Mouse (Mus musculus): ENCODE results near the gene Zxdb. TPM values are rescaled to one million over a fixed set of nuclear protein-coding genes. Genes with fewer than 3 reads are reported as not detected.
"Not testable (repeated sequence)": the region's sequence is repeated elsewhere in the genome, so short reads cannot be mapped to it uniquely, and the experiment has no call there.

Gene Zxdb
- polyA plus RNA-seq (2015; fragmentation: Nextera tagmentation; extraction: Ambion mirVana): 1.6 and 2.1 TPM in 2 replicates

DNA sequence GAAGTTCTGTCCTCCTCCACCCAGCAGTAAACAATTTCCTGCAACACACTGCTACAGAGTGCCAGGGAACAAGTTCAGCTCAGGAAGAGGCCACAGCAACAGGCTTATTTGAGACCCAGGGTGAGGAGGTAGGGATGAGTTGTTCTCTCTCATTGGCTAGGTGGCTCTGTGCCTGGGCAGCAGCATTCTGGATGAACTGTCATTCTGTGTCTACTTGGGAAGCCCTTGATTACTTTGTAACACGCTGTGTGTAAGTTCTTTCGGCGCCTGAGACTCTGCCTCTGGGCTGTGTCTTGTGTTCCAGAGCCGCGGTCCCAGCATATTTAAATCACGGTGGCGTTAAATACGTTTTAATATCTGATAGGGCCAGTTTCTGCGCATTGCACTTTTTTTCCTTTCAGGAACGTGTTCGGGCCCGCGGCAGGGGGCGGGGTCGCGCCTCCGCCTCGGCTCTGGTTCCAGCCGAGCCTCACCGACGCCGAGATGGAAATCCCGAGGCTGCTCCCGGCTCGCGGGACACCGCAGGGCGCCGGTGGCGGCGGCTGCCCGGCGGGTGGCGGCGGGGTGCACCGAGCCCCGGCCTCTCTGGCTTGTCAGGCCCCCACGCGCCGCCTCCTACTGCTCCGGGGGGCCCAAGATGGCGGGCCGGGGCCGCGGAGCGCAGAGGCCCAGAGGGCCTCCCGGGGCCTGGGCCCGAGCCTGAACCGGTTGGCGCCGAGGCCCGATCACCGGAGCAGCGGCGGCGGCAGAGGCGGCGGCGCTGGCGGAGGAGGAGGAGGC is at the start of gene Zxdb:
Zxdb (plus strand) TSS at position 378 of the 780 bp plus-strand sequence.
- peak; percentile 85 for ATAC-seq (replicated peaks)

DNA sequence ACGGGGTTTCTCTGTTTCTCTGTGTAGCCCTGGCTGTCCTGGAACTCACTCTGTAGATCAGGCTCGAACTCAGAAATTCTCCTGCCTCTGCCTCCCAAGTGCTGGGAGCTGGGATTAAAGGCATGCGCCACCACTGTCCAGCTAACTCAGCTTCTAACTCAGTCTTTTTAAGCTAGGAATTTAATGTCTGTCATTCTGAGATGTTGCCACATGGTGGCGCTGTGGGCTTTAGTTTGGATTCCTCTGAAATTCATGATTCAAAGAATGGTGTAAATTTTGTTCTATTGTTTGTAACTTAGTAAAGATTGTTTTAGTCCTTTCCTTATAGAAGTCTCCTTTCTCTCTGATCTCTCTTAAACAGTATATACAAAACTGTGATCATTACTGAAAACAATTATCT is 49.4 kb upstream of the Zxdb start:
- Histone ChIP-seq H3K4me3 (no peak overlapping the region), H3K9ac (replicated peaks) (no peak overlapping the region), H3K27me3 (no peaks in the 10 kb centered on the region), H3K4me1 (no peaks in the 10 kb centered on the region), H3K4me2 (replicated peaks) (no peak overlapping the region), H3K27ac (replicated peaks) (no peak overlapping the region), H3K9me3 (no peaks in the 10 kb centered on the region), H3K36me3 (no peaks in the 10 kb centered on the region)
- no peak for ATAC-seq (replicated peaks)
- WGBS: 46% methylated on average over 4 of the region's 4 CpGs

More for the DNA sequence above, at the start of gene Zxdb:
- WGBS: no CpG with 5 or more reads among the region's 60 CpGs
- H3K4me2 ChIP-seq (replicated peaks); H3K36me3 ChIP-seq; H3K4me1 ChIP-seq; H3K27me3 ChIP-seq; H3K9ac ChIP-seq (replicated peaks); H3K9me3 ChIP-seq; H3K27ac ChIP-seq (replicated peaks): not testable (repeated sequence)
- peak within 1 kb of the TSS; percentile 30 for H3K4me3 ChIP-seq

DNA sequence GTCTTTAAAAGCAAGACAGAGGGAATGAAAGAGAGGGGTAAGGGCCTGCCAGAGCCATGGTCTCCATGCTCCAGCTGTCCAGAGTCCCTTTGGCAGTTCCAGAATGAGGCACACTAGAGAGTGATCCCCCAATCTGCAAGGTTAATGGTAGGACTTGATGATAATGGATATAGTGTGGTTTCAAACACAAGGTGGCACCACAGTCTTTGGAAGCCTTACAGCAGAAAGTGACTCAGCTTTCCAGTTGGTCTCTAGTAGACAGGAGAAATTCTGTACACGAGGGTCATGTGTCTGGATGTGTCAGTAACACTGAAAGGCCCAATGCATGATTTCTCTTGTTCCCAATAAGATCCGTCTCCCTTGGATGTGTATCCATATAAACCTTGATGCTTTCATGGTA is 42.8 kb upstream of the Zxdb start:
- not testable (repeated sequence) for H3K27me3 ChIP-seq; H3K4me2 ChIP-seq (replicated peaks); ATAC-seq (replicated peaks); H3K4me1 ChIP-seq; H3K9me3 ChIP-seq; H3K27ac ChIP-seq (replicated peaks); H3K9ac ChIP-seq (replicated peaks); H3K36me3 ChIP-seq; H3K4me3 ChIP-seq
- no CpG with 5 or more reads among the region's 2 CpGs for WGBS

DNA sequence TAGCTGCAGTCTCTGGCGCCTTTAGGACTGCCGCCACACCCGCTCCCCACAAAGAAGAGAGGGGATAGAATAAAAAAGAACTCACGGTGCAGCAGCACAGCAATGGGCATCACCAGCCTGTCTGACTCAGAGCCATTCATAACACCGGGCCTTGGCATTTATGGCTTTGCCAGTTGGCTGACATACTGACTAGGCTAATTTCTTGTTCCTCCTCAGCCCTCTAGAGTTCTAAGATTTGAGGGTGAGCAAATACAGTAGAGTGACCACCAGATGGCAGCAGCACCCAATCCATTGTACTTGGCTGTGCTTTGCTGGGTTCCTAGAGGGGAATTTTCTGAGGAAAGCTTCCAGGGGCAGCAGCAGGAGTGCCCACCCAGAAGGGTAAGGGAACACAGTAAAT is 34.8 kb upstream of the Zxdb start:
- not testable (repeated sequence) for H3K36me3 ChIP-seq; H3K4me1 ChIP-seq; H3K9ac ChIP-seq (replicated peaks); H3K4me3 ChIP-seq; H3K4me2 ChIP-seq (replicated peaks); H3K27ac ChIP-seq (replicated peaks); H3K9me3 ChIP-seq; H3K27me3 ChIP-seq
- peak; percentile 94 for ATAC-seq (replicated peaks)
- WGBS: 82% methylated on average over 5 of the region's 5 CpGs

DNA sequence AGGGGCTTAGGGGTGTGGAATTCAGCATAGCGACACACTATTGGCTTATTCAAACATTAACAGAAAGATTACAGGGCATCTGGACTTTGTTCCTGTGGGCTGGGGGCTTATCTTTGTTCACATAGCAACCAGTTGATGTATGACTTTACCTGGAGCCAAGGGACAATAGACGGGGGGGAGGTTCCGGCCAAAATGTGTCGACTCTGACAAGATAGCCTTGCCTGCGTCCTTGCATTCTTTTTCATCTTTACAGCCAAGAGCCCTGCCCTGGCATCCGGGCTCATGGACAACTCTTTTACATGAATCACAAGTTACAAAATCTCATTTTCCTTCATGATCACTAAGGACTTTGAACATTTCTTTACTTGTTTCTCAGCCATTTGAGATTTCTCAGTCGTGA is 17.7 kb upstream of the Zxdb start:
- H3K9me3 ChIP-seq; H3K36me3 ChIP-seq; H3K4me3 ChIP-seq; H3K4me1 ChIP-seq; H3K27me3 ChIP-seq; H3K27ac ChIP-seq (replicated peaks); ATAC-seq (replicated peaks); H3K9ac ChIP-seq (replicated peaks); H3K4me2 ChIP-seq (replicated peaks): not testable (repeated sequence)
- 93% methylated on average over 7 of the region's 7 CpGs for WGBS

DNA sequence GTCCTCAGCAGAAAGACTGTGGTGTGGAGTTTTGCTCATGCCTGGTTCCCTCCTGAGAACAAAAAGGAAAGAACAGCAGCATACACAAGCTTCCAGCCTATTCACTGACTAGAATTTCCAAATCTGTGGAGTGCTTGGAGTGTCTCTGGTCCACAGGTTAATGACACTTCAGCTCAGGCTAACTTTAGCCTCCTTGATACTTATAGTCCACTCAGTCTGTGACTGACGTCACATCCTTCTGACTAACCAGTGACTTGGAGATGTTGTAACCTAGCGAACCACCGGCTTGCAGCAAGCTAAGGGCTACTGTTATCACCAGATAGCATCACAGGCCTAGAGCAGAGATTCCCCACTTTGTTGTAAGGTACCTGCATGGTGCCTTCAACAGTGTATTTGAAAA is 14.6 kb upstream of the Zxdb start:
- H3K9ac ChIP-seq (replicated peaks); H3K27ac ChIP-seq (replicated peaks); ATAC-seq (replicated peaks); H3K36me3 ChIP-seq; H3K9me3 ChIP-seq; H3K4me3 ChIP-seq; H3K27me3 ChIP-seq; H3K4me1 ChIP-seq; H3K4me2 ChIP-seq (replicated peaks): not testable (repeated sequence)
- no CpG with 5 or more reads among the region's 3 CpGs for WGBS

DNA sequence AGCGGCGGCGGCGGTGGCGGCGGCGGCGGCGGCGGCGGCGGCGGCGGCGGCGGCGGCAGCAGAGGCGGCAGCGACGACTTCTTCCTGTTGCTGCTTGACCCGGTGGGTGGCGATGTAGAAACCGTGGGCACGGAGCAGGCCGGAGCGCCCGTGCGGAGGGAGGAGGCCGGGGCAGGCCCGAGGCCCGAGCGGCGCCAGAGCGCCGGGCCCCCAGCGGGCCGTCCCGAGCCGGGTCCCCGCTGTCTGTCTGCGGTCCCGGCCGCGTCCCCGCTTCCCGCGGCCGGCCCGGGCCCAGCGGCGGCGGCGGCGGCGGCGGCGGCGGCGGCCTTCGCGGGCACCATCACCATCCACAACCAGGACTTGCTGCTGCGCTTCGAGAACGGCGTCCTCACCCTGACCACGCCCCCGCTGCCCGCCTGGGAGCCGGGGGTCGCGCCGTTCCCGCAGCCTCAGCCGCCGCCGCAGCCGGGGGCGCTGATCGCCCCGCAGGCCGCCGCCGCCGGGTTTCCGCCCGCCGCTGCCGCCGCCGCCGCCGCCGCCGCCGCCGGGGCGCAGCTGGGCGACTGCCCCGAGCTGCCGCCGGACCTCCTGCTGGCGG is 702 bp downstream of the Zxdb start:
- not testable (repeated sequence) for H3K36me3 ChIP-seq; H3K27me3 ChIP-seq; H3K4me2 ChIP-seq (replicated peaks); H3K9me3 ChIP-seq; H3K4me1 ChIP-seq; H3K9ac ChIP-seq (replicated peaks); H3K27ac ChIP-seq (replicated peaks)
- peak overlapping the region; percentile 30 for H3K4me3 ChIP-seq
- peak; percentile 75 for ATAC-seq (replicated peaks)
- WGBS: 24% methylated on average over 28 of the region's 102 CpGs

DNA sequence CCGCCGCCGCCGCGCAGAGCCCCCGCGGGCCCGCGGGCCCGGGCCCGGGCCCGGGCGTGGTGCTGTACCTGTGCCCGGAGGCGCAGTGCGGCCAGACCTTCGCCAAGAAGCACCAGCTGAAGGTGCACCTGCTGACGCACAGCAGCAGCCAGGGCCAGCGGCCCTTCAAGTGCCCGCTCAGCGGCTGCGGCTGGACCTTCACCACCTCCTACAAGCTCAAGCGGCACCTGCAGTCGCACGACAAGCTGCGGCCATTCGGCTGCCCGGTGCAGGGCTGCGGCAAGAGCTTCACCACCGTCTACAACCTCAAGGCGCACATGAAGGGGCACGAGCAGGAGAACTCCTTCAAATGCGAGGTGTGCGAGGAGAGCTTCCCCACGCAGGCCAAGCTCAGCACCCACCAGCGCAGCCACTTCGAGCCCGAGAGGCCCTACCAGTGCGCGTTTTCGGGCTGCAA is 1.3 kb downstream of the Zxdb start:
- H3K27ac ChIP-seq (replicated peaks); H3K4me2 ChIP-seq (replicated peaks); H3K9me3 ChIP-seq; H3K9ac ChIP-seq (replicated peaks); H3K27me3 ChIP-seq; H3K4me1 ChIP-seq; H3K36me3 ChIP-seq: not testable (repeated sequence)
- WGBS: no CpG with 5 or more reads among the region's 41 CpGs
- ATAC-seq (replicated peaks): peak; percentile 41
- 0 out of 2 replicates have a peak overlapping the region, but pooled peaks have one; percentile 30 for H3K4me3 ChIP-seq

DNA sequence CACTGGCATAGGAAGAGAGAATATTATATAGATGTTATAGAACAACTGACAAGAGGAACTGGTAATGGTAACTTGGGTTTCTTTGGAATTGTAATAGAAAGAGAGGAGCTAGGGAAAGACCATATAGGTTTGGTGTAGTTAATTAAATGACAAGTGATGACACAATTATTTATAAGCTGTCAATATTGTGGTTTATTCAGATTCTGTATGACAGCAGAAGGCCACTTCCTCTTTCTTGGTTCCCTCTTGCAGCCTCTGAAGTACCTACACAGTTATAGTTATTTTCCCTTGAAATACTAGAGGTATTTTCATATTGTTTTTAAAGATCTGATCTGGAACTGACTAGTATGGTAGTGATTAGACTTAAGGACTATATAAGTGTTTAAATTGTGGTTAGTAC is 7.2 kb downstream of the Zxdb start:
- H3K4me1 ChIP-seq: no peaks in the 10 kb centered on the region
- no peaks in the 10 kb centered on the region for H3K27me3 ChIP-seq
- H3K9ac ChIP-seq (replicated peaks): no peak overlapping the region
- no peaks in the 10 kb centered on the region for H3K36me3 ChIP-seq
- H3K4me2 ChIP-seq (replicated peaks): no peak overlapping the region
- no peak overlapping the region for H3K4me3 ChIP-seq
- H3K9me3 ChIP-seq: no peaks in the 10 kb centered on the region
- ATAC-seq (replicated peaks): no peak
- no peak overlapping the region for H3K27ac ChIP-seq (replicated peaks)

DNA sequence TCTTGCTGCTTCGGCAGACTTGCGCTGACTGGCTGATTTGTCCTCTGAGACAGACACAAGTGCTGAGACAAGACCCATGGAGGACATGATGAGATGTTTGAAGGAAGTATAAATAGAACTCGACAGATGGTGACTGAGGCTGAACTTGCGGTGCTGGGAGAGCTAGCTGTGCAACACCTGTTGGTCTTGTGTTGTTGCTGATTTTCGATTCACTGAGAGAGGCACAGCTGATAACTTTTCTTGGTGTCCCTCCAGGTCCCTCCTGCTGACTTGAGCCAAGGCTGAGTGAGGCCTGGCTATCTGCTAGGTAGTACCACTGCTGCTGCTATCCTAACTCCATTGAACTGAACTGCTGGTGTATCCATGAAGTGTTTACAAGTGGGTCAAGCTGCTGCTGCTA is 29.4 kb downstream of the Zxdb start:
- H3K4me1 ChIP-seq: no peaks in the 10 kb centered on the region
- no peaks in the 10 kb centered on the region for H3K27me3 ChIP-seq
- ATAC-seq (replicated peaks): no peak
- no peak overlapping the region for H3K27ac ChIP-seq (replicated peaks)
- H3K36me3 ChIP-seq: no peaks in the 10 kb centered on the region
- no peak overlapping the region for H3K4me2 ChIP-seq (replicated peaks)
- no peak overlapping the region for H3K4me3 ChIP-seq
- WGBS: 77% methylated on average over 5 of the region's 5 CpGs
- no peak overlapping the region for H3K9ac ChIP-seq (replicated peaks)
- no peaks in the 10 kb centered on the region for H3K9me3 ChIP-seq

DNA sequence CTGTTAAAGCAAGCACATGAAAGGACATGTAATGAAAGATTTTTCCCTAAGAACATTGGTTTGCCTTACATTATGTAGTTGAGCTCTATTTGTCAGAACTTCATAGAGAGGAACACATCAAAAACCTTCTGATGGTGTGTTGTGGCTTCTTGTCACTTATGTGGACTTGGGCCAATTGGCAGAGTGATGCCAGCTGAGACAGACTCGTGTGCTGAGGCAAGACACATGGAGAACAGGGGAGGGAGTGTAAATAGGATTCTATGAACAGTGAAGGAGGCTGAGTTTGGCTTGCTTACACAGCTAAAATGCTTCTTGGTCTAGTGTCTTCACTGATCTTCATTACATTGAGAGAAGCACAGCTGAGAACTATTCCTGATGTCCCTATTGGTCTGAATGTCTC is 35.6 kb downstream of the Zxdb start:
- ATAC-seq (replicated peaks): no peak
- no peak overlapping the region for H3K27ac ChIP-seq (replicated peaks)
- no peak overlapping the region for H3K4me2 ChIP-seq (replicated peaks)
- H3K36me3 ChIP-seq: no peaks in the 10 kb centered on the region
- H3K4me1 ChIP-seq: no peaks in the 10 kb centered on the region
- H3K4me3 ChIP-seq: no peak overlapping the region
- H3K27me3 ChIP-seq: no peaks in the 10 kb centered on the region
- H3K9ac ChIP-seq (replicated peaks): no peak overlapping the region
- H3K9me3 ChIP-seq: no peaks in the 10 kb centered on the region
- WGBS: 14% methylated on average over 1 of the region's 1 CpGs

DNA sequence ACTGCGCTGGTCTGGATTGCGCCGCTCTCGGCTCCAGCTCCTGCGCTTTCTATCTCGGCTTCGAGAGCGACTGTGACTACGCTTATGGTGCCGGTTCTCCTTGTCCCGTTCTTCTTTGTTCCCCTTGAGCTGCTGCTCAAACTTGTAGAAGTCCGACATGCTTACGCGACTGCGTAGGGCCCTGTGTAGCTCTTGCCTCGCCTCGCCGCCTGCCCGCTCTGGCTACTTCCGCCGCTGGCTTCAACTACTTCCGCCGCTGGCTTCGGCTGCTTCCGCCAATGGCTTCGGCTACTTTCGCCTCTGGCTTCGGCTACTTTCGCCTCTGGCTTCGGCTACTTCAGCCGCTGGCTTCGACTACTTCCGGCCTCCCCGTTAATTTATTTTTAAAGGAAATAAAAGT is 49.5 kb downstream of the Zxdb start:
- Histone ChIP-seq H3K4me3 (no peak overlapping the region), H3K27me3 (no peaks in the 10 kb centered on the region), H3K36me3 (no peaks in the 10 kb centered on the region), H3K27ac (replicated peaks) (no peak overlapping the region), H3K9me3 (no peaks in the 10 kb centered on the region), H3K4me2 (replicated peaks) (no peak overlapping the region), H3K4me1 (no peaks in the 10 kb centered on the region), H3K9ac (replicated peaks) (no peak overlapping the region)
- no peak for ATAC-seq (replicated peaks)
- WGBS: 95% methylated on average over 34 of the region's 34 CpGs

Data from forebrain, embryonic 15.5 days (tissue).